Mouse (Mus musculus) layer of hippocampus, adult 2 months (tissue): Measurements from ENCODE around the gene Fam131c. TPM values are rescaled to one million over a fixed set of nuclear protein-coding genes. Genes with fewer than 3 reads are reported as not detected.

Source experiments
- DNase-seq, 2 experiments: peaks; one replicate each; pipeline ENCODE4 v3.0.0; 2022; ENCODE audit warnings: low spot score in 2 of 2
- H3K27ac ChIP-seq: fragments of 200-600 bp; 2 replicates; pipeline ENCODE4 v1.8.1; 2022
- H3K4me3 ChIP-seq: fragments of 200-600 bp; 2 replicates; pipeline ENCODE4 v1.8.1; 2022; ENCODE audit warnings: mild to moderate bottlenecking
- CTCF ChIP-seq: fragments of 200-600 bp; conservative IDR thresholded peaks from 2 replicates; pipeline ENCODE4 v1.8.1; 2022; ENCODE audit warnings: antibody characterized with exemption, mild to moderate bottlenecking, moderate library complexity
- long read RNA-seq, 2 experiments: library from polyadenylated mRNA; stranded (forward); transcript quantifications; one replicate each; pipeline ENCODE4 v2.0.0; 2021; ENCODE audit warnings: borderline mapping rate in 2 of 2
- total RNA-seq, 2 experiments: library from RNA; stranded (reverse); gene quantifications; 2 replicates each; pipeline ENCODE4 v1.2.3; 2021

Fam131c gene
- total RNA-seq = 1 to 10 TPM; 2.5 to 2.6 TPM
- long read RNA-seq, experiment 1, transcript Fam131c-201 (7 exons, 1,433 nt) = major isoform, 6 of 6 reads
- long read RNA-seq, experiment 1, partial matches to known transcripts = 0 of 6 reads
- long read RNA-seq, experiment 1, other reads (novel, unspliced or antisense) = 0 of 6 reads
- long read RNA-seq, experiment 2, transcript Fam131c-201 (7 exons, 1,433 nt) = major isoform, 5 of 5 reads
- long read RNA-seq, experiment 2, partial matches to known transcripts = 0 of 5 reads
- long read RNA-seq, experiment 2, other reads (novel, unspliced or antisense) = 0 of 5 reads

- no peak for DNase-seq
- TF ChIP-seq CTCF = no peak
- no peak within 1 kb of the TSS for H3K27ac ChIP-seq
- H3K4me3 ChIP-seq = peak within 1 kb of the TSS; percentile 54
These were observed at the start of gene Fam131c for GRCm38 (mm10) chr4:141367997-141368791. Fam131c (plus strand) TSS chr4:141368220.

GRCm38 (mm10) chr4:141322526-141322925 lies 45.5 kb upstream of the Fam131c start:
- TF ChIP-seq CTCF = no peak
- DNase-seq = no peak
- H3K27ac ChIP-seq = no peak overlapping the region
- no peak overlapping the region for H3K4me3 ChIP-seq

- Histone ChIP-seq H3K4me3 (no peak overlapping the region), H3K27ac (no peak overlapping the region)
- no peak for DNase-seq
- no peak for TF ChIP-seq CTCF
These were observed 43.2 kb upstream of the Fam131c start for GRCm38 (mm10) chr4:141324771-141325191.

GRCm38 (mm10) chr4:141325636-141326035 lies 42.4 kb upstream of the Fam131c start:
- no peak for TF ChIP-seq CTCF
- no peak overlapping the region for H3K27ac ChIP-seq
- H3K4me3 ChIP-seq = no peak overlapping the region
- DNase-seq = no peak

GRCm38 (mm10) chr4:141327075-141327474 lies 40.9 kb upstream of the Fam131c start:
- Histone ChIP-seq H3K27ac (no peak overlapping the region), H3K4me3 (no peak overlapping the region)
- TF ChIP-seq CTCF = no peak
- DNase-seq = no peak

GRCm38 (mm10) chr4:141328742-141329141 lies 39.3 kb upstream of the Fam131c start:
- TF ChIP-seq CTCF = no peak
- Histone ChIP-seq H3K27ac (no peak overlapping the region), H3K4me3 (no peak overlapping the region)
- DNase-seq = no peak

- TF ChIP-seq CTCF = no peak
- Histone ChIP-seq H3K27ac (no peak overlapping the region), H3K4me3 (no peak overlapping the region)
- no peak for DNase-seq
These were observed 38.1 kb upstream of the Fam131c start for GRCm38 (mm10) chr4:141329968-141330367.

GRCm38 (mm10) chr4:141331446-141331845 lies 36.6 kb upstream of the Fam131c start:
- no peak for DNase-seq
- Histone ChIP-seq H3K4me3 (no peak overlapping the region), H3K27ac (no peak overlapping the region)
- TF ChIP-seq CTCF = no peak

- no peak for TF ChIP-seq CTCF
- Histone ChIP-seq H3K4me3 (no peak overlapping the region), H3K27ac (no peak overlapping the region)
- no peak for DNase-seq
These were observed 35.8 kb upstream of the Fam131c start for GRCm38 (mm10) chr4:141332258-141332657.

GRCm38 (mm10) chr4:141334695-141335094 lies 33.3 kb upstream of the Fam131c start:
- no peak for TF ChIP-seq CTCF
- no peak overlapping the region for H3K4me3 ChIP-seq
- no peak overlapping the region for H3K27ac ChIP-seq
- DNase-seq = no peak

GRCm38 (mm10) chr4:141335263-141335796 lies 32.7 kb upstream of the Fam131c start:
- H3K27ac ChIP-seq = no peak overlapping the region

GRCm38 (mm10) chr4:141336196-141336595 lies 31.8 kb upstream of the Fam131c start:
- no peak for DNase-seq
- no peak overlapping the region for H3K4me3 ChIP-seq
- H3K27ac ChIP-seq = no peak overlapping the region
- no peak for TF ChIP-seq CTCF

More at GRCm38 (mm10) chr4:141335263-141335796, 32.7 kb upstream of the Fam131c start:
- DNase-seq = no peak
- H3K4me3 ChIP-seq = no peak overlapping the region
- TF ChIP-seq CTCF = no peak

- no peak for DNase-seq
- H3K4me3 ChIP-seq = no peak overlapping the region
- no peak for TF ChIP-seq CTCF
- H3K27ac ChIP-seq = no peak overlapping the region
These were observed 30.0 kb upstream of the Fam131c start for GRCm38 (mm10) chr4:141337986-141338385.
